Mouse (Mus musculus) heart, postnatal 0 days (tissue): ENCODE data around the gene Trim2.

Experiments used
- CTCF ChIP-seq: IDR thresholded peaks from 2 replicates; pipeline ENCODE4 v1.5.1; 2016; ENCODE audit warnings: antibody characterized with exemption, control low read depth, low read depth
- EP300 ChIP-seq: IDR thresholded peaks from 2 replicates; pipeline ENCODE4 v1.6.1; 2016; ENCODE audit warnings: antibody characterized with exemption, low read depth

GRCm38 (mm10) chr3:84227628-84228027, 79.0 kb downstream of the Trim2 start:
- no peak for TF ChIP-seq CTCF
- no peak for TF ChIP-seq EP300
